Mouse (Mus musculus) frontal cortex, postnatal 36 days (tissue): ENCODE results near the gene Ccdc189.

Experiments
- DNase-seq, 2 experiments: peaks; one replicate each; pipeline ENCODE4 v3.0.0; 2022; ENCODE audit warnings: low spot score in 2 of 2

The Ccdc189 gene

GRCm38 (mm10) chr7:127592575-127592974 is 4.2 kb upstream of the Ccdc189 start:
- DNase-seq, result no peak

DNA sequence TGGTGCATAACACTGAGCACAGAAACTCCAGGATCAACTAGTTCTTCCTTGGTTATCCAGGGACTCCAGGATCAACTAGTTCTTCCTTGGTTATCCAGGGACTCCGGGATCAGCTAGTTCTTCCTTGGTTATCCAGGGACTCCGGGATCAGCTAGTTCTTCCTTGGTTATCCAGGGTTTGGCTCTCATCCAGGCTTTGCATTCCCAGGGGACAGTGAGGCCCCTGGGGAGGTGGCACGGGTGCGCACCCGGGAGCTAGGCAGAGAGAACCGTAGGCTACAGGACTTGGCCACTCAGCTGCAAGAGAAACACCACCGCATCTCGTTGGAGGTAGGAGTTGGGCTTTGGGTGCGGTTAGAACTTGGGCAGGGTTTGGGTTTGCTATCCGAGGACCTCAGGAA is 2.7 kb upstream of the Ccdc189 start:
- no peak for DNase-seq

DNA sequence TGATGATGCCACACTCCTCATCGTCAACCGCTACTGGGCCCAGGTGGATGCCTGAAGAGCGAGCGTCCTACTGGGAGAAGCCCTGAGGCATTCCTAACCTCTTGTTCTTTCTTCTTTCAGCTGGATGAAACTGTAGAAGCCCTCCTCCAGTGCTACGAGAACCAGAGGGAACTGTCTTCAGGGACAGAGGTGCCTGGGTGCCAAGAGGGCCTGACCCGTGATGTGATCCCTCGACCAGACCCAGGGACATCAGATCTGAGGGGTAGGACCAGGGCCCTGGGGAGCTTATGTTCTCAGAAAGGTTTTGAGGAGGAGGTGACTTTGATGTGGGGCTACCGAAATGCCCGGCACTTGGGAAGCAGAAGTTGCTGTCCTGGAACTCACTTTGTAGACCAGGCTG is 1.2 kb upstream of the Ccdc189 start:
- no peak for DNase-seq

- no peak for DNase-seq
These were observed 506 bp upstream of the Ccdc189 start for GRCm38 (mm10) chr7:127588901-127589300.

GRCm38 (mm10) chr7:127587196-127587595 is 1.2 kb downstream of the Ccdc189 start:
- no peak for DNase-seq

- no peak for DNase-seq
These were observed 2.2 kb downstream of the Ccdc189 start for GRCm38 (mm10) chr7:127586149-127586548.

- DNase-seq, result no peak
These were observed 3.4 kb downstream of the Ccdc189 start for GRCm38 (mm10) chr7:127585031-127585430.

DNA sequence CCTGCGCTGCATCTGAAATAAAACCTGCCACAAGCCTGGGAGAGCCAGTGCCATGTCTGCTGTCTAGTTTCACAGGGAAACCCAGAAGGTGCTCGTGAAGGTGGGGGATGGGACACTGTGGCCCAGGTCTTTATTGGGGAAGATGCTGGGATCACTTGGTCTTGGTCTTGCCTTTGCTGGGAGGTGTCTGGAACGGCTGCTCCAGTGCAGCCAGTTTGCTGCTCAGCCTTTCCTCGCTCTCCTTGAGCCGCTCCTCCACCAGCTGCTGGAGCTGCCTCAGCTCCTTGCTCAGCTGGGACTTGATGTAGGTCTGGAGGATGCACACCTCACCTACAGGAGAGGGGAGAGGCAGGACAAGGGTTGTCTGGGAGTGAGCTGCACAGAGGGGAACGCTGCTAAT is 5.1 kb downstream of the Ccdc189 start:
- no peak for DNase-seq

- DNase-seq, result no peak
These were observed 14.3 kb downstream of the Ccdc189 start for GRCm38 (mm10) chr7:127574115-127574514.

- no peak for DNase-seq
These were observed 14.8 kb downstream of the Ccdc189 start for GRCm38 (mm10) chr7:127573503-127574008.

DNA sequence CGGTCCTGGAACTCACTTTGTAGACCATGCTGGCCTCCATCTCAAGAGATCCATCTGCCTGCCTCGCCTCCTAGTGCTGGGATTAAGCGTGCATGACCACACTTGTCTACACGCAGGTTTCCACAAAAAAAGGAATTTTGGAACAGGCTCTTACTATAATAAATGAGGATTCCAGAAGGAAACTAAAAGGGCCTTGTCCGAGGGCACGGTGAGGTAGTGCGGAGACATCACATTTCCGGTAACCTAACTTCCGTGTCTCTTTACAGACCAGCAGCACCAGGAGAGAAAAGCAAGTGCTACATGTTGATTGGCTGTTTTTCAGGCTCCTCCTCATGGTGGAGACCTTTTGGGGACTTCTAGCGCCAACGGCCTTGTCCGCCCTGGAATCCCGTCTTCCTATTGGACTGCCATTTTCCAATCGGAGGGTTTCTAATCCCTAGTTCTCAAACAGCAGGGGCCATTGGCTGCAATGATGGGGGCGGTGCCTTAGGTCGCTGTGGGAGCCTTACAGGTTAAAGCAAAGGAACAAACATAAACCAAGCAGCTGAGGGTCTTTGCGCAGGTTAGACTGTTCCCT is 15.4 kb downstream of the Ccdc189 start, which contains the start of gene Phkg2:
Gene Phkg2 (plus strand): TSS at position 446 of the 577 bp plus-strand sequence.
- DNase-seq, result peak; percentile 92 to 95

DNA sequence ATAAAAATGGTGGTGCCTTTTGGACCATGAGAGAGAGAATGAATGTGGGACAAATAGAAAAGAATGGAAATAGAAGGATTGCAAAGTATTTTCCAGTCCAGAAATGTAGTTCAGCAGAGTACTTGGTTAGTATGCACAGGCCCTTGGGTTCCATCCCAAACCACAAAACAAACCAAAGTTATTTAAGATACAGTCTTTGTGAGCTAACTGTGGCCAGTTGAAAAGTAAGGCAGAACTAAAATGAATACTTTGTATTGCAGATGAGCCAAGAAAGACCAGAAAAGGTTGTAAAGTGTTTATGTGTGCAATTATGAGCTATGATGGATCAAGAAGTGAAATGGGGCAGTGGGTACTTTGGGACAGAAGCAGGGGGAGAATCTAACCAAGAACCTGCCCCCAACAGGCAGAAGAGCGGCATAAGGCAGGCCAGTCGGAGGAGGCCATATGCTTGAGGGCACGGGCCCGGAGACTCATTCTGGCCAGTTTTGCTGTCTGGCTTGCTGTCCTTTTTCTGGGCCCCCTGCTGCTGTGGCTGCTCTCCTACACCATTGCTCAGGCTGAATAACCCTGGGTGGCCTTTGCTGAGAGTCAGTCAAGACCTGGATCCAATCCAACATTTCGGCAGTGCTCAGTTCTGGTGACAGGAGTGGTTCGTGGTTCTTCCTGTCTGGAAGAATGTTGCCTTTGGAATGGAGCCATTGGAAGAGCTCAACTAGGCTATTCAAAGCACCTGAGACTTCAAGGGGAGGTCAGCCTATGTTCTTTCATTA is 23.8 kb downstream of the Ccdc189 start:
- no peak for DNase-seq

- DNase-seq, result no peak
These were observed 27.0 kb downstream of the Ccdc189 start, which contains the start of gene Tmem265 for GRCm38 (mm10) chr7:127561340-127561858. Gene Tmem265 (plus strand): TSS chr7:127561390.

GRCm38 (mm10) chr7:127560580-127560979 is 27.8 kb downstream of the Ccdc189 start:
- DNase-seq, result no peak

DNA sequence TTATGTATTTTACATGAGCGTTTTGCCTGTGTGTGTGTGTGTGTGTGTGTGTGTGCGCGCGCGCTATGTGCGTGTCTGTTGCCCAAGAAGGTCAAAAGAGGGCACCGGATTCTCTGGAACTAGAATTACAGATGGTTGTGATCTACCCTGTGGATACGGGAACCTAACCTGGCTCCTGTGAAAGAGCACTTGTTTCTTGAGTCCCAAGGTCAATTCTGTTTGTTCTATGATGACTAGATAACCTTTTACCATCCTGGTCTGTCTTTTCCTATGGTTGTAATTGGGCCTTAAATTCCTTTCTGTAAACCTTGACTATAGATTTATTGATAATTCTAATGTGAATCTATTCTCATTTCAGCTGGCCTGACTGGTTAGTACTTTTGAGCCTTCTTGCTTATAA is 36.8 kb downstream of the Ccdc189 start:
- DNase-seq, result no peak

DNA sequence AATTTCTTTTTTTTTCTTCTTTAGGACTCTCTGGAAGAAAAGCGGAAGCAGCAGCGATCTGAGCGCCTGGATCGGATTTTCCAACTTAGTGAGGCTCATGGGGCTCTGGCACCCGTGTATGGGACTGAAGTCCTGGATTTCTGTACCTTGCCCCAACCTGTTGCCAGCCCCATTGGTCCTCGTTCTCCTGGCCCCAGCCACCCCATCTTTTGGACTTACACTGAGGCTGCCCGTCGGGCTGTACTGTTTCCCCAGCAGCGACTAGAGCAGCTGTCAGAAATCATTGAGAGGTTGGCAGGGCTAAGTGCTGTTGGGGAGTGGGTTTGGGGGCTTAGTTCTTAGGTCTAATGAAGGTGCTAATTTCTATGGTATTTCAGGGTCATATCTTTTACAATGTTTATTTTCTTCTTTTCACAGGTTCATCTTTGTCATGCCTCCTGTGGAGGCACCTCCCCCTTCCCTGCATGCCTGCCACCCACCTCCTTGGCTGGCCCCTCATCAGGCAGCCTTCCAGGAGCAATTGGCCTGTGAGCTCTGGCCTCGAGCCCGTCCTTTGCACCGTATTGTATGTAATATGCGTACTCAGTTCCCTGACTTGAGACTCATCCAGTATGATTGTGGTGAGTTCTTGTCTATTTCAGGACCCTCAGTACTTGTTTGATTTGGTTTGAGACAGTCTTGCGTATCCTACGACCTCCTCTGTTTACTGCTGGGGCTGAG is 39.1 kb downstream of the Ccdc189 start:
- DNase-seq, result peak in 1 of 2 experiments; percentile 13

DNA sequence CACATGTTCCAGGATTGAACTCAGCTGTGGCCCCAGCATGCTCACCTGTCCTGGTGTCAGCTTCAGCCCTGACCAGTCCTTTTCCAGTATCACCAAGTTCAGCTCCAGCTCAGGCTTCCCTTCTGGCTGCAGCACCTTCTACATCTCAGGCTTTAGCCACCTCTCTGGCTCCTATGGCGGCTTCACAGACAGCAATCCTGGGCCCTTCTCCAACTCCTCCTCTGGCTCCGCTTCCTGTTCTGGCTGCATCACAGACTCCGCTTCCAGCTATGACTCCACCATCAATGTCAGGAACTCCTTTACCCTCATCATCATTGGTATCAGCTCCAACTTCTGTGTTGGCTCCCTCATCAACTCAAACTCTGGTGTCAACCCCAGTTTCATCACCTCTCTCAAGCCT is 46.7 kb downstream of the Ccdc189 start:
- peak in 1 of 2 experiments; percentile 13 for DNase-seq
